Mouse (Mus musculus): Measurements from ENCODE around the gene Zfp414.
"Not testable (repeated sequence)": the region's sequence is repeated elsewhere in the genome, so short reads cannot be mapped to it uniquely, and the experiment has no call there.

The Zfp414 gene

DNA sequence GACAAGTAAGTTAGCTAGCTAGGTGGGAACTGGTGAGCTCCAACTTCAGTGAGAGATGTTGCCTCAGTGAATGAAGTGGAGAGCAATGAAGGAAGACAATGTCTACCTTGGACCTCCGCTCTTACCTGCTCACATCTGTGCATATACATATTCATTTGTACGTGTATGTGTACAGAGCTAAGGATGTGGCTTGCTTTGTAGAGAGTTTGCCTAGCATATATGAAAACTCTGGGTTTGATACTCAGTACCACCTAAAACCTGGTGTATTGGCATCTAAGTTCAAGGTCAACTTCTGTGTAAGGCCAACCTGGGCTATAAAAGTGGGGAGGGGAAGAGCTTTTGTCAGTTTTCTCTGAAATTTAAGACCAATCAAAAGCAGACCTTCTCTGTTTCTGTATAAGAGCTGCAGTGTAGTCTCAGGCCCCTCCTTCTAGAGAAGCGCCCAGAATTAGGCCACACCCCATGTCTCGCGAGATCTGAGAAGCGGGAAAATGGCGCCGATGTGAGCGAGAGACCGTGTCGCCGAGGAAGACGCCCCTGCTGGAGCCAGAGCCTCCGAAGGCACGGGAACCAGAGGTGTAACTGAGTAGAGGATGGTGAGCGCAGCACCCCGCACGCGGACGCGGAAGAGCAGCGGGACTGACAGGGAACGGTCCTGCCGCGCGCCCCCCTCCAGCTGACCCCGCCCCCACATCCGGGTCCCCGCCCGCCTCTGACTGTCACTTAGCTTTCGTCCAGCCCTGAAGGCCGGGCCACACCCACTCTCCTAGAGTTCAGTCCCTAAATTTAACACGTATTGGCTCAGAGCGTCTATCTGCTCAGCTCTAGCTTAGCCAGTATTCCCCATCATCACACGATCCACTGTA lies at the start of gene Zfp414:
Gene Zfp414 (plus strand): TSS at position 470 of the 866 bp plus-strand sequence.
- peak; percentile 90 for DNase-seq

DNA sequence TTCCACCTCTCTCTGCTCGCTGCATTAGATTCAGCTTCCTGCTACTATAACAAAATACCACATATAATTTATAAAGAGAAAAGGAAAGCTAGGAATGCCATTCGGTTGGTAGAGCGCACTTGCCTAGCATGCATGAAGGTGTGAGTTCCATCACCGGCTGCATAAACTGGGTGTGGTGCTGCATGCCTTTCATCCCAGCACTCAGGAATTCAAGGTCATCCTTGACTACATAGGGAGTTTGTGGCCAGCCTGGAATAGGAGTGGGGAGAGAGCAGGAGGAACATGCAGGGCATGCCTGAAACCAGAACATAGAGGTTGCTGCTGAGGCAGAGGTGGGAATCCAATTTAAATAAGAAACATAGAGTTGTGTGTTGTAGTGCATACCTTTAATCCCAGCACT lies 44.8 kb upstream of the Zfp414 start:
- DNase-seq = no peak

DNA sequence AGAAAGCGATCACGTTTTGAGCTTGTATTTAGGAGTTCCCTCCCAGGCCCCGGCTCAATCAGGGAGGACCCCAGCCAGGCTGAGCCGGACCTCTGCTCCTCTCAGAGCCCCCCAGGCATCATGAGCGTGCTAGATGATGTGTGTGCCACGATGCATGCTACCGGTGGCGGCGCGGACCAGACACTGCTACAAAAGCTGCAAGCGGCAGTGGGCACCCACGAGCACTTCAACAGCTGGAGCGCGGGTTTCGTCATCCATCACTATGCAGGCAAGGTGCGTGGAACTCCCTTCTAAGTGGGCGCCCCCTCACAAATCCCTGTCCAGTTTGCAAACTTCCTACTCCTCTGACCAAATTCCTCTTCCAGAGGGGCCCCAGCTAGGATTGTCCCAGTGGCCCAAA lies 42.9 kb upstream of the Zfp414 start:
- no peak for DNase-seq

DNA sequence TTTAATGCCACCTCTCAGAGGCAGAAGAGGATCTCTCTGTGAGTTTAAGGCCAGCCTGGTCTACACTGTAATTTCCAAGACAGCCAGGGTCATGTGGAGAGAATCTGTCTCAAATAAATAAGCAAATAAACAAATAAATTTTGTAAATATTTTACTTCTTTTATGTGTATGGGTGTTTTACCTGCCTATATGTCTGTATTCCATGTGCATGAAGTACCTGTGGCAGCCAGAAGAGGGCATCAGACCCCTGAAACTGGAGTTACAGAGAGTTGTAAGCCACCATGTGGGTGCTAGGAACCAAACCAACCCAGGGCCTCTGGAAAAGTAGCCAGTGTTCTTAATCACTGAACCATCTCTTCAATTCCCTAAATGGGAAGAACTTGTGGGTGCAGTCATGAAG lies 31.6 kb upstream of the Zfp414 start:
- DNase-seq = no peak

DNA sequence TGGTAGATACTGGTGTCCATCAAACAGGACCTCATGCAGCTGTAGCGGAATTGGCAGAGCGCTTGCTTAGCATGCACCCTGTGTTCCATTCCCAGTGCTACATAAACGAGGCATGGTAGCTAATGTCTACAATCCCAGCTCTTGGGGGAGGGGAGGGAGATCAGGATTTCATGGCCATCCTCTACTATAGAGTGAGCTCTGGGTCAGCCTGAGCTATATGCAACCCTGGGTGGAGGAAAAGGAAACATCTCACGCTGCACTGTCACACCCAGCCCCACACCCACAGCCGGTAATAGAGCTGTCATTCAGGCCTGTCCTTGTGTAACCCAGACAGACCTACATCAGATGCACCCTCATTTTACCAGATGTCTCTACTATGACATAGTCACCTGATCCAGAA lies 30.4 kb upstream of the Zfp414 start:
- no peak for DNase-seq

DNA sequence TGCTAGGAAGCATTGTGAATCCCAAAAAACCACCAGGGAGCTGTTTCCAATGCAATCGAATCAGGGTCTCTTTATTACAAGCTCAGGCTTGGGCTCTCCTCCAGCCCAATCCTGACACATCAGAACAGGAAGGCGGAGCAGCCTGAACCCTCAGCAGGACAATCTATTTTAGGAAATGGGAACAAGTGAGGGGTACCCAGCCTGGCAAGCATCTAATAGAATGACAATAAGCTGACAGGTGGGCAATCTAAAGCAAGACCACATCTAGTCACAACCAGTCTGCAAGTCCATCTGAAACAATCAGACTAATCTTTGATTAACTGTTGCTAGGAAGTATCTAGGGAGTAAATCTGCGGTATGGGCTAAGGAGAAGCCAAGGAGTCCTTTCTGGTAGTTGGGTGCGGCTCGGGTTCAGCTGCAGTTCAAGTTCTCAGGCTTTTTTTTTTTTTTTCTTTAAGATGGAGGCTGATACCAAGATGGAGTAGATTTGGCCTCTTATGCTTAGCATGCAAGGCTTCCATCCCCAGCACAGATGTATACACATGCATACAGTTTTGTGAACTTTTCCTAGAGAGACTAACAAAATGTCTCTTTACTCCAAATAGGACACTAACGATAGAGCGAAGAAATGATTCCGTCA lies 28.9 kb upstream of the Zfp414 start:
- no peak for DNase-seq

DNA sequence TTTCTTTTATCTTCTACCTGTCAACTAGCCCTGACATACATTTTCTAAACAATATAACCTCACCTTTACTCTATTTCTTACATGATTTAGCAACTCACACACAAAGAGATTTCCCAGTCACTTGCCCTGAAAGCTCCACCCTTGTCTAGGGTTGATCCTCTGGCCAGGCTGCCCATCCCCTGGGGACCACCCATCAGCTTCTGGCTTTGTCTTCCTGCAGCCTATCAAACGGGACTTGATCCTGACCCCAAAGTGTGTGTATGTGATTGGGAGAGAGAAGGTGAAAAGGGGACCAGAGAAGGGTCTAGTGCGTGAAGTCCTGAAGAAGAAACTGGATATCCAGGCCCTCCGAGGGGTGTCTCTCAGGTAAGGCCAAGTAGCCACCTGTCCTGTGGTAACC lies 28.1 kb upstream of the Zfp414 start:
- DNase-seq = no peak

DNA sequence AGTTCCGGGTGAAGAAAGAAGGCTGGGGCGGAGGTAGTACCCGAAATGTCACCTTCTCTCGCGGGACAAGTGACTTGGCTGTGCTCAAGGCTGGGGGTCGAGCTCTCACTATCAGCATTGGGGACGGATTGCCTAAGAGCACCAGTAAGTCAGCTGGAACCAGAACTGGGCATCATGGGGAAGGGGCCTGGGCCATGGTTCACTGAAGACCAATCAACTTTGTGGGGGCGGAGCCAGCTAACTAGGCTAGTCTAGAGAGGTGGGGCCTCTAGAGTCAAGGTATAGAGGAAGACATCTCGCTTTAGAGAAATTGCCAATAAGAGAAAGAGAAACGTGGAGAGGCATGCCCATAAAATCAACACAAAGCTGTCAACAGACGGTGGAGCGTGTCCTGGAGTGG lies 26.9 kb upstream of the Zfp414 start:
- DNase-seq = no peak

DNA sequence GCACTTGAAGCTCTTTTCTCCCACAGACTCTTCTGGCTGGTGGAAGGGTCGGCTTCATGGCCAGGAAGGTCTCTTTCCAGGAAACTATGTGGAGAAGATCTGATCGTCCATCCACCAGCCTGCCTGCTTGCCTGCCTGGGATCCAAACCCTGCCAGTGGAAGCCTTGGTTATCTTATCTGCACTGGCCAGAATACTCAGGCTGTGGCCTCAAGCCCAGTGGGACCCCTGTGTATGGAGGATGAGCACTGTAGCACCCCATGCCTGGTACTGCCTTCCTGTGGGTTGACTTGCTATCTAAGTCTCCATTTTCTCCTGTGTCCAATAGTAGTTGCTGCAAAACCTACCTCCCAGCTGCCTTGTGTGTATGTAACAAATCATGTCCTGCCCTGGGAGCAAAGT lies 21.6 kb upstream of the Zfp414 start:
- DNase-seq = no peak

DNA sequence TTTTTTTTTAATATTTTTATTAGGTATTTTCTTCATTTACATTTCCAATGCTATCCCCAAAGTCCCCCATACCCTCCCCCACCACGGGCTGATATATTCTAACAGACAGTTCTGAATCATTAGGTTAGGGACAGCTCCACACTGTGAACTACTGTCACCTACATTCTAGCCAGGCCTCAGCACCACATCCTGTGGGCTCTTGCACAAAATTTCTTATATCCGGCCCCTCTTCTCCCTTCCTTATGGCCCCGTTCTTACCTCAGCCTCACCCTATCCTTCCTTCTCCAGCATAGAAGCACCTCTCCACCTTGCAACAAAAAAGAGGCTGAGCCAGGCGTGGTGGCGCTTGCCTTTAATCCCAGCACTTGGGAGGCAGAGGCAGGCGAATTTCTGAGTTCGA lies 18.3 kb upstream of the Zfp414 start:
- no peak for DNase-seq

DNA sequence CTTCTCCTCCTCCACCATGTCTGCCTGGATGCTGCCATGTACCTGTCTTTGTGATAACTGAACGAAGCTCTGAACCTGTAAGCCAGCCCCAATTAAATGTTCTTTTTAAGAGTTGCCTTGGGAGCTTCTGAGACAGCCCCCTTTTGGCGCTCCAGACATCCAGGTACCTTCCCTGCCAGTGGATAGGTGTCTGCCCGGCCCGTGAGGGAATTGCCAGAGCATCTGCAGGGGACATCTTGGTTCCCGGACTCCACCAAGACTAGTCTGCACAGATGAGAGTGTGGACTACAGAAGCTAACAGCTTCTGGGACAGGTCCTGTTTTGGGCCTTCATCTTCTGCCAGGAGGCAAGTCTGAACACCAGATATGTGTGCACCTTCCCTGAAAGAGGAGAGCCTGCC lies 15.2 kb upstream of the Zfp414 start:
- not testable (repeated sequence) for DNase-seq

DNA sequence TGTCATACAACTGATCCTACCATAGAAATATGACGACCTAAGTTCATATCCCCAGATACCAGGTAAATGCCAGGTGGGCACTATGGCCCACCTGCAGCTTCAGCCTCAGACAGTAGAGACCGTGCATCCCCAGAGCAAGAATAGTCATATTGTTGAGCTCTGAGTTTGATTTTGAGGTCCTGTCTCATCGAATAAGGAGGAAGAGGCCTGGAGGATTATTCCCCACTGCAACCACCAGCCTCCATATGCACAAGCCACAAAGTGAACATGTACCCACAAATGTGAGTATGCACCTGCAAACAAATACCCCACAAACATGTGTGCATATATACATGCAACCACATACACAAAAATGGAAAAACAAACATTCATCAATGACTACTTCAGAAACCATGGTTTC lies 1.6 kb upstream of the Zfp414 start:
- no peak for DNase-seq

DNA sequence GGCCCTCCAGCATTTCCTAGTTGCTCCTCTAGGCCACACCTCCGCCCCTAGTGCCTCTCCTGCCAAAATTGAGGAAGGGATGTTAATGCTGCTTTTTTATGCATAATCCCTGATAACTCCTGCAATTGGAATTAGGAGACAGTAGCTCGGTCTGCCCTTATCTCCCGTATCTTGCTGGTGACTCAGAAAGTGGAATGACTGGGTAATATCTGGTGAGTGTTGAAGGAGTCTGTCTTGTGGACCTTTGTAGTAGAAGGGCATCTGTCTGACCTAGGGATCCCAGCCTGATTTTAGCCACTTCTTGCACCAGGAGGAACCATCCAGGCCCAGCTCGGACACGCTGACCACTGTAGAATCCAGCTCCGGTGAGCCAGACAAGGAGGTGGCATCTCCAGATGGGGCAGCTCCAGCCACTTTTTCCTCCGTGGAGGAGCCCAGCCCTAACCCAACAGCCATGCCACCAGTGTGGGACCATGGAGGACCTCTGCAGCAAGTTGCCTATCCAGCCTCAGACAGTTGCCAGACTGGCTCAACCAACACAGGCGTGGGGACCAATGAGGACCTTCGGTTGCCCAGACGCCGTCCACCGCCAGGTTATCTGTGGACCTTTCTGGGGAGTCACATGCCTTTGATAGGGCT lies 716 bp downstream of the Zfp414 start:
- DNase-seq = peak; percentile 39

DNA sequence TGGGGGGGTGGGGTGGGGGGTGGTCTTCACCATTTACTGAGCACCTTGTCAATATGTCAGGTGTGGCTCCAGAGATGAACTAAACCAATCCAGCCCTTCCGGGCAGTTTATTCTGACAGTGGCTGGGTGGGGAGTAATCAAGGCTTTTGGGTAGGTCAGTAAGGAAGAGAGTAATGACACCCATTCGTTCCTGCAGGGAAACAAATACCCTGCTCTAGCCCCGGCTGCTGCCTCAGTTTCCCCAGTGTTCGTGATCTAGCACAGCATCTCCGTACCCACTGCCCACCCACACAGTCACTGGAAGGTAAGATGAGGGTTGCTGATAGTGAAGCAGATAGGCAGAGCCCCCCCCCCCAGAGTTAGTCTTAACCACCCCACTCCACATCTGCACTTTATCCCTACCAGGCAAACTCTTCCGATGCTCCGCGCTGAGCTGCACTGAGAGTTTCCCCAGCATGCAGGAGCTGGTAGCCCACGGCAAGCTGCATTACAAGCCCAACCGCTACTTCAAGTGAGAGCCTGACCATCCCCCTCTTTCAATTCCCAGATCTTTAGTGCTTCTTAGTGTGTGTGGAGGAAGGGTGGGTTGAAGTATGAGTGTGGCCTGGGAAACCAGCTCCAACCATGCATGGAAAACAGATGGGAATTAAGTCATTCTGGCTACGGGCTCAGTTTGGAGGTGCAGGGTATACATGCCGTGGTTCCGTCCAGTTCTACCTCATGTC lies 1.4 kb downstream of the Zfp414 start:
- DNase-seq = no peak

DNA sequence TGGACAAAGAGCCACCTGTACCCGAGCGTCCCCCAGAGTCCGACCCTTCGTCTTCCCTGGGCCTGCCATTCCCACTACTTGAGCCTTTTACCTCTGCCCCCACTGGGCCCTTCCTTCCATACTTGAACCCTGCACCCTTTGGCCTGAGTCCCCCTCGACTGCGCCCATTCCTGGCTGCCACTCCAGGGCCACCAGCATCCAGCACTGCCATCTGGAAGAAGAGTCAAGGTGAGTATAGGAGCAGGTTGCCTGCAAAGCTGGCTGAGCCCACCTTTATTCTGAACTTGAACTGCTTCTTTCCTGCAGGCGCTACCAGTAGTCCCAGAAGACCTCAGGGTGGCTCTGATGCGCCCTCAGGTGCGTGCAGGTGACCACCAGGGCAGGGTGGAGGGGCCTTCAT lies 2.3 kb downstream of the Zfp414 start:
- no peak for DNase-seq

DNA sequence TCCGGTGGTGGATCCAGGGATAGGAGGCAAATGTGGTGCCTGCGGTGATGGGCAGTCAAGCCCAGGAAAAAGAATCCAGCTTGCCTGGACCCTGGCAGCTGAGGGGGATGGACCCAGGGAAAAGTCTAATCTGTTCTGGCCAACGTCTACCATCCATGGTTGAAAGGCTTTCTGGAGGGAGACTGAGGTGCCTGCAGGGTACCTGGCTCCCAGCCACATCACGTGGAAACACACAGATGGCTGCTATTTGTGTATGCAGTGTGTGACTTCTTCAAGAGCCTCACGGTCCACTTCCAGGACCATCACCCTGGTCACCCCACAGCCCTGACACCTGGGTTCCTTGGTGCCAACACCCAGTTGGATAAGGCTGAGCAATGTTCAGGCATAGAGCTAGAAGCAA lies 2.9 kb downstream of the Zfp414 start:
- DNase-seq = peak; percentile 76

DNA sequence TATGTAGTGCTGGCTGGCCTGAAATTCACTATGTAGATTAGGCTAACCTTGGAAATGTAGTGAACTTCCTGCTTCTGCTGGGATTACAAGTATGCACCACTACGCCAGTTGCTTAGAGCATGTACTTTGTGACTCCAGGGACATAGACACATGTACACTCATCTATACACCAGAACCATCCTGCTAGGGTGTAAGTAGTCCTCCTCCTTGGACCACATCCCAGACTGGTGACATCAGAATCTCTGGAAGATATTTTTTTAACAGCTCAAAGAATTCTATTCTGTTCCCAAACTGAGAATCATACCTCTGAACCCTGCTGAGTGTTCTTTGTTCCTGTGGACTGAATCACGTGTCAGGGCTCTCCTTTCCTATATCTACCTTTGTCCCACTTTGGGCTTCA lies 8.1 kb downstream of the Zfp414 start:
- DNase-seq = no peak

DNA sequence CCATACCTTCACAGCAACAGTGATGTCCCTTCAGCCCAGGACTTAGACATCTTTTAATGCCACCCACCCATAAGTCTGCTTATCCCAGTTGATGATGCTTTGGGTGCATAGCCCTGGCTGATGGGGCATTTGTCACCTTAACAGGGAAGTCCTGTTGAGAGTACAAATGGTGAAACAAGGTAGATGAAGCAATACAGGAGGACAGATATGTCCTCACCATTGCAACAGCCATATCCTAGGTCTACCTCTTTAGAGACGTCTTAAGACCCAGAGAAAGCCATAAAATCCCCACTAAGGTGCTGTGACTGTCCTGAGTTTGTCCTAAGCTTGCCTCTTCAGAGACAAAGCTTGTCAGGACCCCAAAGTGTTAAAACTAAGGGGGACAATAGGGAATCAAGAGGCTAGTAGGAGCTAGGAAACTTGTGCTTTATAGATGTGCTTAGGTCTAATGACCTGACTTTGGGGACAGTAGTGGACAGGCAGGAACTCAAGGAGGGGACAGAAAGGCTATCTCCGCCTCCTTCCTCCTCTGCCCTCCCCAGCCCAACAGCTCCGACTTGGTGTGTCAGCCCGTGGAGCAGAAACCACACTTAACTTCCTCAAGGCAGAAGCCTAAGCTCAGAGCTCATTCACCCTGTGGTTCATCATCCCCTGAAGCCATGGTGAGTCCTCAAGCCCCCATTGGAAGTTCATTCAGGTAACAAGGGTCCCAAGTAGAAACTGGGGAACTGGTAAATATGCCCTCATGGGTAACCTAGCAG lies 8.8 kb downstream of the Zfp414 start, which contains the start of gene Pram1:
Gene Pram1 (plus strand): TSS at position 541 of the 761 bp plus-strand sequence.
- DNase-seq = no peak

DNA sequence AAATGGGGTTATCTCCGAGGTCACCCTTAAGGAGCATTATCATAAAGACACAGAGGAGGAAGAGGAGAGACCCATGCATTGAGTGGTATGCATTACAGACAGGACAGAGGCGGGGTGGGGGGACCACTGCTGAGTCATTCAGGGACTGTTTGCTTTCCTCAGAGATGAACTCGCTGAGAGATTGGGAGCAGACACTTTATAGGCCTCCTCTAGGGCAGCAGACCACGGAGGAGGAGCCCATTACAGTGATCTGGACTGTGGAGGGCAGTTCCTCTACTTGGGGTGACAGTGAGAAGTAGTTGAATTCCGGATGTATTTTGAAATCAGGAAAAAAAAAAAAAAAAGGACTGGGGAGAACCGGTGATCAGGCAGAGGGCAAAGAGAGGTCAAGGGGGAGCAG lies 10.9 kb downstream of the Zfp414 start:
- no peak for DNase-seq

DNA sequence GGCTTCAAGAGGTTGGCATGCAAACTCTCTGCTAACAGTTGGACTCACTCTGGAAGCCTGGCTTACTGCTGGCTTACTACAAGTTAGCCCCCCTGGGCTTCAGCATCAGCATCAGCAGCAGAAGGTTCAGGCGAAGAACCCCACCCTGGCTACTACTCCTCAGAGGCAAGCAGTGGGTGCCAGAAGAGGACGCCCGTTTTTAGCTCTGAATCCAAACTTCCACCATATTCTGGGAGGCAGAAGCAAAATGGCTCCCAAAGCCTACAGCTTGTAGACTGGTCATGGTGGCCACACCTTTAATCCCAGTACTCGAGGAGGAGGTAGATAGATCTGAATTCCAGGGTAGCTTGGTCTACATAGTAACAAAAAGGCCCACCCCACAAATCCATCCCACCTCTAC lies 15.2 kb downstream of the Zfp414 start:
- DNase-seq = no peak

DNA sequence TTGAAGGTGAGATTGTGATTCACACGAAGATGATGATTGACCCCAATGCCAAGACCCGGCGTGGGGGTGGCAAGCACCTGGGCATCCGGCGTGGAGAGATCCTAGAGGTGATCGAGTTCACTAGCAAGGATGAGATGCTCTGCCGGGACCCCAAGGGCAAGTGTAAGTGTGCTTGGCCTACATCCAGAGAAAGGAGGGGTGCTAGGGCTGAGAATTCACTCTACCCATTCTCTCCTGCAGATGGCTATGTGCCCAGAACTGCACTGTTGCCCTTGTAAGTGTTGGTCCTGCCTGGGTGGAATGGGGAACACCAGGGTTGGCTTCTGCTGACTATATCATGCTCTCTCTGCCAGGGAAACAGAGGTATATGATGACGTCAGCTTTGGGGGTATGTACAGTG lies 16.2 kb downstream of the Zfp414 start:
- no peak for DNase-seq

DNA sequence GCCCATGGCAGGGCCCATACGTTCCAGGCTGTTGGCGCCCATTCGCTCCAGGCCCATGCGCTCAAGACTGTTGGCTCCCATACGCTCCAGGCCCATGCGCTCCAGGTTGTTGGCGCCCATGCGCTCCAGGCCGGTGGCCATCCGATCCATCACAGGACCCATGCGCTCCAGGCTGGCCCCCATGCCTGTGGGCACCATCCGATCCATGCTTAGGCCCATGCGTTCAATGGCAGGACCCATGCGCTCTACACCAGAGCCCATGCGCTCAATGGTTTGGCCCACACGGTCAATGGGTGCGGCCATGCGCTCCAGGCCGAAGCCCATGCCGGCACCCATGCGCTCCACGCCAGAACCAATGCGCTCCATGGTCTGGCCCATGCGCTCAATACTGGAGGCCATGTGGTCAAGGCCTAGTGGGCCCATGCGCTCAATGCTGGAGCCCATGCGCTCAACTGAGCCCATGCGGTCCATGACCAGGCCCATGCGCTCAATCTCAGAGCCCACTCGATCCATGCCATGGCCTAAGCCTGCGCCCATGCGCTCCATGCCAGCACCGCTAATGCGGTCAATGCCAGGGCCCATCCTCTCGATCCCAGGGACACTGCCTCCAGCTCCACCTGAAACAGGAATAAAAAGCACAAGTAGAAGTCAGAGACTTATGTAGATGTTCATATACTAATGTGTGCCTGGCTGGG lies 21.0 kb downstream of the Zfp414 start:
- DNase-seq = no peak
